Mouse (Mus musculus) kidney, embryonic 16.5 days (tissue): ENCODE measurements at regions not wholly inside any gene's neighbourhood (a gene's known extent, or its start where the extent isn't known, plus 50 kb on each side); places are given as distances from the start of the nearest gene placed in this dataset.
A peak's percentile ranks its signal among the peaks of the same experiment; 100 is the strongest.
"Not testable (repeated sequence)": the region's sequence is repeated elsewhere in the genome, so short reads cannot be mapped to it uniquely, and the experiment has no call there.

Experiments used
- ATAC-seq: fragments of 200-750 bp; cut with Nextera tagmentation; 2 replicates; pipeline ENCODE4 v1.8.0; 2017; ENCODE audit warnings: moderate TSS enrichment; ENCODE audit not compliant: low FRiP score, low TSS enrichment
- H3K27ac ChIP-seq: fragments of 300-500 bp; sonication (generic); 2 replicates; pipeline ENCODE4 v1.5.1; 2014; ENCODE audit warnings: low read length
- H3K27me3 ChIP-seq: fragments of 300-500 bp; sonication (generic); 2 replicates; pipeline ENCODE4 v1.6.1; 2014; ENCODE audit warnings: low read length, control low read depth, mixed read lengths; ENCODE audit not compliant: insufficient read depth
- H3K36me3 ChIP-seq: fragments of 300-500 bp; sonication (generic); 2 replicates; pipeline ENCODE4 v1.6.1; 2014; ENCODE audit warnings: low read length, control low read depth, mixed read lengths; ENCODE audit not compliant: insufficient read depth
- H3K4me1 ChIP-seq: fragments of 300-500 bp; sonication (generic); 2 replicates; pipeline ENCODE4 v1.6.1; 2014; ENCODE audit warnings: low read length, control low read depth, mixed read lengths; ENCODE audit not compliant: insufficient read depth
- H3K4me2 ChIP-seq: fragments of 300-500 bp; sonication (generic); replicated peaks from 2 replicates; pipeline ENCODE4 v1.6.1; 2014; ENCODE audit warnings: low read depth, low read length
- H3K4me3 ChIP-seq: fragments of 300-500 bp; sonication (generic); 2 replicates; pipeline ENCODE4 v1.5.1; 2014; ENCODE audit warnings: mild to moderate bottlenecking, low read length
- H3K9ac ChIP-seq: fragments of 300-500 bp; sonication (generic); replicated peaks from 2 replicates; pipeline ENCODE4 v1.6.1; 2014; ENCODE audit warnings: low read length
- H3K9me3 ChIP-seq: fragments of 300-500 bp; sonication (generic); 2 replicates; pipeline ENCODE4 v1.6.1; 2016; ENCODE audit warnings: low read length, control low read depth
- WGBS: fragments of 180-500 bp; shearing (Covaris S2); extraction: QIAGEN DNeasy Blood & Tissue Kit; methylation state at CpG from one replicate; pipeline ENCODE4 v1.1.7; 2014; 5-methylcytosine and 5-hydroxymethylcytosine counted together

GRCm38 (mm10) chrX:50590673-50591341, 162.5 kb upstream of the Olfr1324 start:
- H3K4me3 ChIP-seq = peak overlapping the region; percentile 27
- peaks cover 17% of the 10 kb centered on the region for H3K36me3 ChIP-seq
- no peaks in the 10 kb centered on the region for H3K4me1 ChIP-seq
- no peak overlapping the region; the same call in 1 of the 2 replicates for H3K27ac ChIP-seq
- ATAC-seq = peak; percentile 35; the same call in 1 of the 2 replicates
- peak overlapping the region; percentile 36 for H3K4me2 ChIP-seq
- 65% methylated on average over 8 of the region's 8 CpGs for WGBS
- no peak overlapping the region for H3K9ac ChIP-seq
- no peaks in the 10 kb centered on the region for H3K27me3 ChIP-seq
- no peaks in the 10 kb centered on the region for H3K9me3 ChIP-seq

- no peak for ATAC-seq
- Histone ChIP-seq H3K36me3 (peaks cover 26% of the 10 kb centered on the region), H3K27me3 (no peaks in the 10 kb centered on the region), H3K9ac (no peak overlapping the region), H3K9me3 (no peaks in the 10 kb centered on the region), H3K4me3 (no peak overlapping the region), H3K27ac (no peak overlapping the region), H3K4me2 (no peak overlapping the region), H3K4me1 (no peaks in the 10 kb centered on the region)
- WGBS = 91% methylated on average over 6 of the region's 6 CpGs
Measured at GRCm38 (mm10) chrX:50588892-50589291, 160.6 kb upstream of the Olfr1324 start.

DNA sequence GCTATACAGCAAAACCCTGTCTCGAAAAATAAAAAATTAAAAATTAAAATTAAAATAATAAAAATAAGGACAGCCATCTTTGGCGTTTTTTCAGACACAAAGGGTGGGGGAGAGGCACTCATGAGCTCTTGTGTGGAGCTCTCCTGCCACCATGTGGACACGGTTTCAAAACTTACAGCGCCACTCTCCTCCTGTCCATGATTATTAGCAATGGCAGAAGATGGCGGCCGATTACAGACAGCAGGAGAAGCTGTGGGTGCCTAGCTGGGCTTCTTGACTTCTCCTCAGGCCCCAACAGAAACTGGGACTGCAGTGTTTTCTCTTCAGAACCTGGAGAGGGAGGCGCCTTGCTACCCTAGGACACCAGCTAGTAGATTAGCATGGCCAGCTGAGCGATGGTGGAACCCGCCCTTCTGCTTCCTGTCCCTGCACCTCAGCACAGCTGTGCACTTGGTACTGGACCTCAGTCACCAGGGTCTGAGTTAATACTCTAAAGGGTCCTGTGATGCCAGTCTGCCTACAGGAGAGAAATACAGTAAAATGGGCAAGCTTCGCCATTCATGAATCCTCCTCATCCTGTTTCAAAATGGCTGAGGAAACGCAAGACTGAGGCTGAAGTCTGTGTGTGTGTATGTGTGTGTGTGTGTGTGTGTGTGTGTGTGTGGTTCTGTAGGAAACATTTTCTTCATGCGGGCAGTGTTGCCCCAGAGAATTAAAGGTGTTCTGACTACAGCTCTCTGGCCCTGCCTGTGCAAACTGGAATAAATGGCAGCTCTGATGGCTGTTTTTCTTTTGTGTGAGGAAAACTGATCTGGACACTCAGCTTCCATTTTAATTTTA, 155.7 kb upstream of the Olfr1324 start:
- Histone ChIP-seq H3K9me3 (no peaks in the 10 kb centered on the region), H3K4me2 (peak overlapping the region; percentile 32; the same call in 1 of the 2 replicates), H3K9ac (no peak overlapping the region; the same call in 1 of the 2 replicates), H3K4me3 (peak overlapping the region; percentile 29), H3K4me1 (no peaks in the 10 kb centered on the region), H3K27me3 (no peaks in the 10 kb centered on the region), H3K27ac (no peak overlapping the region), H3K36me3 (peaks cover 22% of the 10 kb centered on the region; the same call in 1 of the 2 replicates)
- ATAC-seq = no peak
- WGBS = 63% methylated on average over 12 of the region's 12 CpGs

DNA sequence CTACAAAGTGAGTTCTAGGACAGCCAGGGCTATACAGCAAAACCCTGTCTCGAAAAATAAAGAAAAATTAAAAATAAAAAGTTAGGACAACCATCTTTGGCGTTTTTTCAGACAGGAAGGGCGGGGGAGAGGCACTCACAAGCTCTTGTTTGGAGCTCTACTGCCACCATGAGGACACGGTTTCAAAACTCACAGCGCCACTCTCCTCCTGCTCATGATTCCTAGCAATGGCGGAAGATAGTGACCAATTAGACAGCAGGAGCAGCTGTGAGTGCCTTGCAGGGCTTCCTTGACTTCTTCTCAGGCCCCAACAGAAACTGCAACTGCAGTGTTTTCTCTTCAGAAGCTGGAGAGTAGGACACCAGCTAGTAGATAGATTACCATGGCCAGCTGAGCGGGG, 151.9 kb upstream of the Olfr1324 start:
- H3K4me3 ChIP-seq = peak overlapping the region; percentile 28; the same call in 1 of the 2 replicates
- no peaks in the 10 kb centered on the region for H3K9me3 ChIP-seq
- 0 out of 2 replicates have a peak, but pooled peaks have one; percentile 31 for ATAC-seq
- H3K36me3 ChIP-seq = peaks cover 22% of the 10 kb centered on the region; the same call in 1 of the 2 replicates
- H3K9ac ChIP-seq = no peak overlapping the region
- 49% methylated on average over 7 of the region's 7 CpGs for WGBS
- no peaks in the 10 kb centered on the region for H3K4me1 ChIP-seq
- no peaks in the 10 kb centered on the region for H3K27me3 ChIP-seq
- peak overlapping the region; percentile 36 for H3K4me2 ChIP-seq
- no peak overlapping the region; the same call in 1 of the 2 replicates for H3K27ac ChIP-seq

GRCm38 (mm10) chrX:50576824-50577223, 148.5 kb upstream of the Olfr1324 start:
- peaks cover 15% of the 10 kb centered on the region; the same call in 1 of the 2 replicates for H3K36me3 ChIP-seq
- H3K9me3 ChIP-seq = no peaks in the 10 kb centered on the region
- no peak overlapping the region for H3K27ac ChIP-seq
- no peaks in the 10 kb centered on the region for H3K27me3 ChIP-seq
- no peak overlapping the region for H3K9ac ChIP-seq
- peak overlapping the region; percentile 21 for H3K4me2 ChIP-seq
- H3K4me1 ChIP-seq = no peaks in the 10 kb centered on the region
- peak; percentile 39; the same call in 1 of the 2 replicates for ATAC-seq
- WGBS = 48% methylated on average over 7 of the region's 7 CpGs
- H3K4me3 ChIP-seq = peak overlapping the region; percentile 25; the same call in 1 of the 2 replicates

GRCm38 (mm10) chrX:50572191-50573095, 144.1 kb upstream of the Olfr1324 start:
- not testable (repeated sequence) for H3K9me3 ChIP-seq, H3K4me1 ChIP-seq, H3K27me3 ChIP-seq, H3K27ac ChIP-seq, H3K36me3 ChIP-seq, H3K9ac ChIP-seq
- WGBS = 60% methylated on average over 14 of the region's 14 CpGs
- H3K4me2 ChIP-seq = peak overlapping the region; percentile 26; the same call in 1 of the 2 replicates
- peak overlapping the region; percentile 26; the same call in 1 of the 2 replicates for H3K4me3 ChIP-seq
- peak; percentile 73; the same call in 1 of the 2 replicates for ATAC-seq

DNA sequence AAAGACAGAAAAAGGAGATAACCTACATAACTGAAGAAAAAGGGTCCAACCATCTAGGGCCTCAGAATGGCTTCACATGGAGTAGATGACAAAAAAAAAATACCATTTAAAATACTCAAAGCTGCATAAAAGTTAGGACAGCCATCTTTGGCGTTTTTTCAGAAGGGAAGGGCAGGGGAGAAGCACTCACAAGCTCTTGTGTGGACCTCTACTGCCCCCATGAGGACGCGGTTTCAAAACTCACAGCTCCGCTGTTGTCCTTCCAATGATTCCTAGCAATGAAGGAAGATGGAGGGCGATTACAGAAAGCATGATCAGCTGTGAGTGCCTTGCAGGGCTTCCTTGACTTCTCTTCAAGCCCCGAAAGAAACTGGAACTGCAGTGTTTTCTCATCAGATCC, 140.8 kb upstream of the Olfr1324 start:
- Histone ChIP-seq H3K9ac (no peak overlapping the region), H3K4me3 (no peak overlapping the region), H3K4me1 (no peaks in the 10 kb centered on the region), H3K9me3 (no peaks in the 10 kb centered on the region), H3K27me3 (no peaks in the 10 kb centered on the region), H3K36me3 (peaks cover 8% of the 10 kb centered on the region; the same call in 1 of the 2 replicates), H3K4me2 (no peak overlapping the region), H3K27ac (no peak overlapping the region)
- 59% methylated on average over 6 of the region's 6 CpGs for WGBS
- no peak for ATAC-seq

DNA sequence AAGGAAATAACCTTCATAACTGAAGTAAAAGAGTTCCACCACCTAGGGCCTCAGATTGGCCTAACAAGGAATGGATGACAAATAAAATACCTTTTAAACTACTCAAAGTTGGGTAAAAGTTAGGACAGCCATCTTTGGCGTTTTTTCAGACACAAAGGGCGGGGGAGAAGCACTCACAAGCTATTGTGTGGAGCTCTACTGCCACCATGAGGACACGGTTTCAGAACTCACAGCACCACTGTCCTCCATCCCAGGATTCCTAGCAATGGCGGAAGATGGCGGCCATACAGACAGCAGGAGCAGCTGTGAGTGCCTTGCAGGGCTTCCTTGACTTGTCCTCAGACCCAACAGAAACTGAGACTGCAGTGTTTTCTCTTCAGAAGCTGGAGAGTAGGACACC, 138.0 kb upstream of the Olfr1324 start:
- no peak for ATAC-seq
- no peak overlapping the region for H3K4me2 ChIP-seq
- no peaks in the 10 kb centered on the region for H3K4me1 ChIP-seq
- peak overlapping the region; percentile 16; the same call in 1 of the 2 replicates for H3K4me3 ChIP-seq
- H3K9me3 ChIP-seq = no peaks in the 10 kb centered on the region
- no peaks in the 10 kb centered on the region for H3K27me3 ChIP-seq
- no peak overlapping the region for H3K27ac ChIP-seq
- WGBS = 56% methylated on average over 5 of the region's 5 CpGs
- peaks cover 4% of the 10 kb centered on the region; the same call in 1 of the 2 replicates for H3K36me3 ChIP-seq
- no peak overlapping the region for H3K9ac ChIP-seq

GRCm38 (mm10) chrX:50565031-50565430, 136.7 kb upstream of the Olfr1324 start:
- not testable (repeated sequence) for H3K36me3 ChIP-seq, H3K27ac ChIP-seq, H3K27me3 ChIP-seq, H3K4me2 ChIP-seq, H3K4me1 ChIP-seq, H3K9ac ChIP-seq, H3K9me3 ChIP-seq, ATAC-seq, H3K4me3 ChIP-seq
- 89% methylated on average over 5 of the region's 5 CpGs for WGBS
